In the genomic region with DNA sequence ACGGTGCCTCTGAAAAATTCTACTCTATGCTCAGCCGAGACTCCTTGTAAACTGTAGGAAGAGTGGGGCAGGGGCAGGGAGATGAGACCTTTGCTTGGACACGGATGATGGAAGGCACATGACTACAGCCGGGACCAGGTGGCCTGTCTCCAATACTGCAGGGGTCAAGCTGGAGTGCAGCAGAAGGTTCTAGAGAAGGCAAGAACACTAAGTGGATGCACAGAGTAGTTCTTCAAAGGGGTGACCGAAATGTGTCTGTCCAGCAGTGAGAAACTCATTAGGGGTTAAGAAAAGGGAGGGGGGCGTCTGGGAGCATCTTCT, we compare ENCODE assay signal across 14 mouse cellular contexts.
DNase-seq lines count a peak whose midpoint lies in the region; ATAC-seq lines count a peak whose summit lies in the region.
"Had no signal": no experiment of that assay in that cellular context is flagged by ENCODE, and none has a peak within 500 bp of the region (broad histone marks: within the 10 kb centered on the region; RNA-seq: fewer than 3 reads in every experiment).

No protein-coding gene starts in this region.

- no peaks in the 10 kb centered on the region for H3K4me1 ChIP-seq in kidney, embryonic 14.5 days (ENCODE audit: control insufficient read depth, insufficient read depth, low read length)
- H3K4me1 ChIP-seq: embryonic facial prominence, embryonic 12.5 days; hindbrain, embryonic 12.5 days had no signal

- WGBS in kidney, embryonic 14.5 days = 51% methylated on average over 6 of the region's 6 CpGs

- no peak overlapping the region for H3K4me3 ChIP-seq in kidney, embryonic 14.5 days (ENCODE audit: low read length)
- H3K4me3 ChIP-seq: embryonic facial prominence, embryonic 12.5 days; heart, embryonic 13.5 days; hindbrain, embryonic 12.5 days had no signal

- H3K9ac ChIP-seq in kidney, embryonic 14.5 days (ENCODE audit: low read depth, low read length) = no peak overlapping the region
- H3K9ac ChIP-seq: embryonic facial prominence, embryonic 12.5 days; heart, embryonic 13.5 days; hindbrain, embryonic 12.5 days had no signal

- no peaks in the 10 kb centered on the region for H3K27me3 ChIP-seq in kidney, embryonic 14.5 days (ENCODE audit: control insufficient read depth, insufficient read depth, low read length)
- H3K27me3 ChIP-seq: embryonic facial prominence, embryonic 12.5 days; heart, embryonic 13.5 days; hindbrain, embryonic 12.5 days had no signal

- ATAC-seq in kidney, embryonic 14.5 days (ENCODE audit: low FRiP score, low TSS enrichment) = no peak
- ATAC-seq: forebrain, embryonic 16.5 days had no signal

- no peaks in the 10 kb centered on the region for H3K36me3 ChIP-seq in kidney, embryonic 14.5 days (ENCODE audit: control insufficient read depth, insufficient read depth, low read length)
- H3K36me3 ChIP-seq: embryonic facial prominence, embryonic 12.5 days; heart, embryonic 13.5 days; hindbrain, embryonic 12.5 days had no signal

- H3K27ac ChIP-seq in kidney, embryonic 14.5 days (ENCODE audit: low read depth, low read length) = no peak overlapping the region
- H3K27ac ChIP-seq: embryonic facial prominence, embryonic 12.5 days; heart, embryonic 13.5 days; hindbrain, embryonic 12.5 days had no signal

- H3K4me2 ChIP-seq in kidney, embryonic 14.5 days (replicated peaks; ENCODE audit: low read depth, low read length) = no peak overlapping the region
- H3K4me2 ChIP-seq: embryonic facial prominence, embryonic 12.5 days; heart, embryonic 13.5 days; hindbrain, embryonic 12.5 days had no signal

- DNase-seq in cerebellum, postnatal 14 days = peak; percentile 35 to 49
- DNase-seq in cerebellum, adult 18-20 months = no peak
- DNase-seq in kidney, adult 11 months = peak; percentile 49
- DNase-seq in kidney, adult 9 months = peak; percentile 68
- peak; percentile 38 to 76 for DNase-seq in kidney, postnatal 25 days
- DNase-seq in adrenal gland, adult (ENCODE audit: inconsistent age in 2 of 2, low spot score in 1 of 2) = no peak
- DNase-seq: adrenal gland, postnatal 14 days; gastrocnemius, postnatal 14 days; heart, postnatal 36 days had no signal

- no peaks in the 10 kb centered on the region for H3K9me3 ChIP-seq in kidney, embryonic 14.5 days (ENCODE audit: control insufficient read depth, low read length)
- H3K9me3 ChIP-seq: embryonic facial prominence, embryonic 12.5 days; hindbrain, embryonic 12.5 days had no signal

Comparison
In these comparisons a context has a peak if more than half of its experiments do, and no peak if none do; other contexts are left out.
1. DNase-seq: peak in cerebellum, postnatal 14 days (2 of 2), kidney, adult 11 months (single experiment), kidney, adult 9 months (single experiment) and kidney, postnatal 25 days (2 of 2); none in cerebellum, adult 18-20 months (0 of 2) and adrenal gland, adult (0 of 2).